Mouse (Mus musculus): ENCODE measurements around the gene Mgarp. TPM values are rescaled to one million over a fixed set of nuclear protein-coding genes. Genes with fewer than 3 reads are reported as not detected.
A peak's percentile ranks its signal among the peaks of the same experiment; 100 is the strongest.
"Not testable (repeated sequence)": the region's sequence is repeated elsewhere in the genome, so short reads cannot be mapped to it uniquely, and the experiment has no call there.

Gene Mgarp
- polyA plus RNA-seq, 1 experiment = 0.08 TPM

GRCm38 (mm10) chr3:51416073-51416363 is 19.5 kb upstream of the Mgarp start:
- H3K4me3 ChIP-seq (ENCODE audit: insufficient read depth, low read length) = peak overlapping the region; percentile 62
- peaks cover 7% of the 10 kb centered on the region for H3K4me1 ChIP-seq (ENCODE audit: control insufficient read depth, insufficient read depth, low read length)
- no peak for TF ChIP-seq CTCF (IDR thresholded peaks at IDR 0.05; ENCODE audit: extremely low read depth, insufficient read depth, low read length)
- TF ChIP-seq POLR2A (IDR thresholded peaks at IDR 0.05; ENCODE audit: extremely low read depth, insufficient read depth, low read length) = no peak; the same call in 1 of the 2 replicates
- H3K27ac ChIP-seq (ENCODE audit: insufficient read depth, low read length) = peak overlapping the region; percentile 44; the same call in 1 of the 2 replicates

GRCm38 (mm10) chr3:51415098-51416072 is 18.8 kb upstream of the Mgarp start, which contains the start of gene Naa15:
Gene Naa15, plus strand, starts transcription at chr3:51415148.
- no peak for TF ChIP-seq CTCF (IDR thresholded peaks at IDR 0.05; ENCODE audit: extremely low read depth, insufficient read depth, low read length)
- TF ChIP-seq POLR2A (IDR thresholded peaks at IDR 0.05; ENCODE audit: extremely low read depth, insufficient read depth, low read length) = peak; percentile 60

GRCm38 (mm10) chr3:51413276-51413675 is 16.7 kb upstream of the Mgarp start:
- H3K4me3 ChIP-seq (ENCODE audit: insufficient read depth, low read length) = no peak overlapping the region
- peaks cover 4% of the 10 kb centered on the region; the same call in 1 of the 2 replicates for H3K4me1 ChIP-seq (ENCODE audit: control insufficient read depth, insufficient read depth, low read length)
- TF ChIP-seq POLR2A (IDR thresholded peaks at IDR 0.05; ENCODE audit: extremely low read depth, insufficient read depth, low read length) = no peak
- TF ChIP-seq CTCF (IDR thresholded peaks at IDR 0.05; ENCODE audit: extremely low read depth, insufficient read depth, low read length) = no peak
- H3K27ac ChIP-seq (ENCODE audit: insufficient read depth, low read length) = no peak overlapping the region

More at GRCm38 (mm10) chr3:51415098-51416072, 18.8 kb upstream of the Mgarp start, which contains the start of gene Naa15:
- Histone ChIP-seq H3K27ac (ENCODE audit: insufficient read depth, low read length) (peak within 1 kb of the TSS; percentile 62), H3K4me1 (ENCODE audit: control insufficient read depth, insufficient read depth, low read length) (peaks cover 6% of the 10 kb centered on the region; the same call in 1 of the 2 replicates), H3K4me3 (ENCODE audit: insufficient read depth, low read length) (peak within 1 kb of the TSS; percentile 62)

- H3K27ac ChIP-seq (ENCODE audit: insufficient read depth, low read length) = no peak overlapping the region
- TF ChIP-seq POLR2A (IDR thresholded peaks at IDR 0.05; ENCODE audit: extremely low read depth, insufficient read depth, low read length) (no peak), CTCF (IDR thresholded peaks at IDR 0.05; ENCODE audit: extremely low read depth, insufficient read depth, low read length) (no peak)
- no peak overlapping the region for H3K4me3 ChIP-seq (ENCODE audit: insufficient read depth, low read length)
- peaks cover 4% of the 10 kb centered on the region; the same call in 1 of the 2 replicates for H3K4me1 ChIP-seq (ENCODE audit: control insufficient read depth, insufficient read depth, low read length)
Observed at GRCm38 (mm10) chr3:51412457-51412856, 15.9 kb upstream of the Mgarp start.

- peaks cover 5% of the 10 kb centered on the region; the same call in 1 of the 2 replicates for H3K4me1 ChIP-seq (ENCODE audit: control insufficient read depth, insufficient read depth, low read length)
- peak within 1 kb of the TSS; percentile 71 for H3K27ac ChIP-seq (ENCODE audit: insufficient read depth, low read length)
- H3K4me3 ChIP-seq (ENCODE audit: insufficient read depth, low read length) = peak within 1 kb of the TSS; percentile 79
- TF ChIP-seq POLR2A (IDR thresholded peaks at IDR 0.05; ENCODE audit: extremely low read depth, insufficient read depth, low read length) (peak; percentile 95), CTCF (IDR thresholded peaks at IDR 0.05; ENCODE audit: extremely low read depth, insufficient read depth, low read length) (peak; percentile 86)
Observed at GRCm38 (mm10) chr3:51408561-51409183, 12.1 kb upstream of the Mgarp start, which contains the start of gene Ndufc1. Gene Ndufc1, minus strand, starts transcription at chr3:51408988.

GRCm38 (mm10) chr3:51407870-51408560 is 11.5 kb upstream of the Mgarp start:
- no peak for TF ChIP-seq POLR2A (IDR thresholded peaks at IDR 0.05; ENCODE audit: extremely low read depth, insufficient read depth, low read length)
- TF ChIP-seq CTCF (IDR thresholded peaks at IDR 0.05; ENCODE audit: extremely low read depth, insufficient read depth, low read length) = no peak
- Histone ChIP-seq H3K4me1 (ENCODE audit: control insufficient read depth, insufficient read depth, low read length) (peaks cover 5% of the 10 kb centered on the region; the same call in 1 of the 2 replicates), H3K4me3 (ENCODE audit: insufficient read depth, low read length) (peak overlapping the region; percentile 79), H3K27ac (ENCODE audit: insufficient read depth, low read length) (peak overlapping the region; percentile 71)

GRCm38 (mm10) chr3:51402628-51403027 is 6.1 kb upstream of the Mgarp start:
- H3K27ac ChIP-seq (ENCODE audit: insufficient read depth, low read length) = no peak overlapping the region
- TF ChIP-seq CTCF (IDR thresholded peaks at IDR 0.05; ENCODE audit: extremely low read depth, insufficient read depth, low read length) (no peak), POLR2A (IDR thresholded peaks at IDR 0.05; ENCODE audit: extremely low read depth, insufficient read depth, low read length) (peak; percentile 17; the same call in 1 of the 2 replicates)
- peaks cover 3% of the 10 kb centered on the region; the same call in 1 of the 2 replicates for H3K4me1 ChIP-seq (ENCODE audit: control insufficient read depth, insufficient read depth, low read length)
- H3K4me3 ChIP-seq (ENCODE audit: insufficient read depth, low read length) = no peak overlapping the region

GRCm38 (mm10) chr3:51402054-51402453 is 5.5 kb upstream of the Mgarp start:
- H3K4me1 ChIP-seq (ENCODE audit: control insufficient read depth, insufficient read depth, low read length); H3K27ac ChIP-seq (ENCODE audit: insufficient read depth, low read length); H3K4me3 ChIP-seq (ENCODE audit: insufficient read depth, low read length): not testable (repeated sequence)

GRCm38 (mm10) chr3:51400682-51401081 is 4.1 kb upstream of the Mgarp start:
- Histone ChIP-seq H3K4me3 (ENCODE audit: insufficient read depth, low read length) (no peak overlapping the region), H3K27ac (ENCODE audit: insufficient read depth, low read length) (no peak overlapping the region), H3K4me1 (ENCODE audit: control insufficient read depth, insufficient read depth, low read length) (no peaks in the 10 kb centered on the region)
- TF ChIP-seq CTCF (IDR thresholded peaks at IDR 0.05; ENCODE audit: extremely low read depth, insufficient read depth, low read length) = no peak
- no peak for TF ChIP-seq POLR2A (IDR thresholded peaks at IDR 0.05; ENCODE audit: extremely low read depth, insufficient read depth, low read length)
